Comparison of ENCODE assay signal across 11 mouse cellular contexts in genomic region chr17:23749400-23750191, GRCm38 (mm10). TPM values are rescaled to one million over a fixed set of nuclear protein-coding genes. Genes with fewer than 3 reads are reported as not detected.
DNase-seq lines count a peak whose midpoint lies in the region; ATAC-seq and TF ChIP-seq lines count a peak whose summit lies in the region.
"Had no signal": no experiment of that assay in that cellular context is flagged by ENCODE, and none has a peak within 500 bp of the region (broad histone marks: within the 10 kb centered on the region; RNA-seq: fewer than 3 reads in every experiment).

No protein-coding gene starts in this region.

- ATAC-seq in kidney, embryonic 16.5 days (ENCODE audit: low FRiP score, low TSS enrichment): no peak
- no peak for ATAC-seq in limb, embryonic 14.5 days (ENCODE audit: low FRiP score, low read depth)

- H3K79me2 ChIP-seq in CH12.LX (replicated peaks; ENCODE audit: control insufficient read depth, extremely low read depth, insufficient read depth, poor library complexity, severe bottlenecking): no peaks in the 10 kb centered on the region

- dilution Hi-C loops in CH12.LX (cut with MboI; ENCODE audit: extremely low pct_ligation_motif_present, extremely low pct_unique_long_range_greater_than_20kb, low sequenced_read_pairs): no loop called here

- H3K27ac ChIP-seq in kidney, embryonic 16.5 days (ENCODE audit: low read length): no peak overlapping the region
- H3K27ac ChIP-seq in CH12.LX (ENCODE audit: insufficient read depth, low read depth): no peak overlapping the region
- H3K27ac ChIP-seq in bone marrow, adult 2 months (ENCODE audit: control insufficient read depth, insufficient read depth, low read depth, low read length, poor library complexity): no peak overlapping the region
- no peak overlapping the region for H3K27ac ChIP-seq in limb, embryonic 14.5 days (replicated peaks; ENCODE audit: low read depth, low read length)
- H3K27ac ChIP-seq: midbrain, embryonic 12.5 days had no signal

- no peak for TF ChIP-seq EP300 in CH12.LX (IDR thresholded peaks at IDR 0.05; ENCODE audit: low read length)

- H3K4me1 ChIP-seq in kidney, embryonic 16.5 days (ENCODE audit: insufficient read depth, low read length): peaks cover 20% of the 10 kb centered on the region
- H3K4me1 ChIP-seq in CH12.LX (ENCODE audit: control insufficient read depth in 1 of 2, insufficient read depth in 2 of 2): peaks cover 31 to 54% of the 10 kb centered on the region in 2 experiments
- peaks cover 8% of the 10 kb centered on the region; the same call in 1 of the 2 replicates for H3K4me1 ChIP-seq in bone marrow, adult 2 months (ENCODE audit: control insufficient read depth, insufficient read depth, low read length)
- H3K4me1 ChIP-seq in limb, embryonic 14.5 days (ENCODE audit: control insufficient read depth, insufficient read depth, low read length): peaks cover 10% of the 10 kb centered on the region

- in situ Hi-C loops in CH12.LX (cut with MboI; ENCODE audit: low pct_ligation_motif_present, low pct_unique_long_range_greater_than_20kb, low sequenced_read_pairs): no loop called here

- TF ChIP-seq CTCF in CH12.LX (conservative IDR thresholded peaks at IDR 0.05 in 1 of 2, IDR thresholded peaks at IDR 0.05 in 1 of 2; ENCODE audit: low read depth in 2 of 2, low read length in 2 of 2): no peak
- TF ChIP-seq CTCF in bone marrow, adult 2 months (IDR thresholded peaks at IDR 0.05; ENCODE audit: control insufficient read depth, insufficient read depth, low read length): no peak

- DNase-seq in kidney, adult 18-20 months: no peak
- DNase-seq in CH12.LX (ENCODE audit: extremely low read depth): no peak
- DNase-seq in limb, embryonic 14.5 days (ENCODE audit: low spot score): no peak
- DNase-seq in ovary, postnatal 10 days (ENCODE audit: low spot score): no peak
- DNase-seq in cerebellum, postnatal 10 days: no peak
- no peak for DNase-seq in urinary bladder, postnatal 14 days (ENCODE audit: low spot score)

- H3K4me2 ChIP-seq in kidney, embryonic 16.5 days (replicated peaks; ENCODE audit: low read depth, low read length): peak overlapping the region; percentile 42
- peak overlapping the region; percentile 72 for H3K4me2 ChIP-seq in CH12.LX (ENCODE audit: insufficient read depth, low read depth, poor library complexity, severe bottlenecking)
- peak overlapping the region; percentile 28; the same call in 1 of the 2 replicates for H3K4me2 ChIP-seq in limb, embryonic 14.5 days (replicated peaks; ENCODE audit: low read depth, low read length, severe bottlenecking)
- H3K4me2 ChIP-seq: midbrain, embryonic 12.5 days had no signal

- H3K27me3 ChIP-seq in kidney, embryonic 16.5 days (ENCODE audit: insufficient read depth, low read length): peaks cover 23% of the 10 kb centered on the region
- H3K27me3 ChIP-seq in CH12.LX (replicated peaks): peaks cover 17% of the 10 kb centered on the region
- H3K27me3 ChIP-seq in limb, embryonic 14.5 days (ENCODE audit: control insufficient read depth, insufficient read depth, low read length): peaks cover 24% of the 10 kb centered on the region

- TF ChIP-seq RAD21 in CH12.LX (IDR thresholded peaks at IDR 0.05; ENCODE audit: low read depth, low read length): no peak

- TF ChIP-seq POLR2A in CH12.LX (IDR thresholded peaks at IDR 0.05; ENCODE audit: low read depth, low read length): no peak
- no peak for TF ChIP-seq POLR2A in bone marrow, adult 2 months (IDR thresholded peaks at IDR 0.05; ENCODE audit: borderline replicate concordance, control insufficient read depth, low read depth, low read length)
- no peak for TF ChIP-seq POLR2A in limb, embryonic 14.5 days (IDR thresholded peaks at IDR 0.05; ENCODE audit: borderline replicate concordance, extremely low read depth, insufficient read depth, insufficient read length)

- H3K36me3 ChIP-seq in kidney, embryonic 16.5 days (ENCODE audit: insufficient read depth, low read length): peaks cover 28% of the 10 kb centered on the region
- H3K36me3 ChIP-seq in CH12.LX (replicated peaks in 1 of 2; ENCODE audit: control insufficient read depth in 1 of 2, insufficient read depth in 1 of 2, low read length in 1 of 2): peaks cover 21 to 35% of the 10 kb centered on the region in 2 experiments
- H3K36me3 ChIP-seq in limb, embryonic 14.5 days (ENCODE audit: control insufficient read depth, insufficient read depth, low read length): peaks cover 36% of the 10 kb centered on the region

- 78% methylated on average over 11 of the region's 11 CpGs for WGBS in kidney, embryonic 16.5 days
- WGBS in bone marrow, adult 2 months: 75% methylated on average over 11 of the region's 11 CpGs
- WGBS in limb, embryonic 14.5 days: 76% methylated on average over 11 of the region's 11 CpGs

- peak overlapping the region; percentile 30 for H3K4me3 ChIP-seq in kidney, embryonic 16.5 days (ENCODE audit: low read length)
- H3K4me3 ChIP-seq in CH12.LX (replicated peaks in 1 of 3; ENCODE audit: low read depth in 2 of 3, low read length in 2 of 3, poor library complexity in 1 of 3): peak overlapping the region; percentile 34 to 48 (median 43)
- peak overlapping the region; percentile 64 for H3K4me3 ChIP-seq in bone marrow, adult 2 months (replicated peaks; ENCODE audit: control insufficient read depth, low read depth, low read length)
- H3K4me3 ChIP-seq in limb, embryonic 14.5 days (replicated peaks; ENCODE audit: low read length): 0 out of 2 replicates have a peak overlapping the region, but pooled peaks have one; percentile 5
- H3K4me3 ChIP-seq: midbrain, embryonic 12.5 days had no signal

- H3K9me3 ChIP-seq in kidney, embryonic 16.5 days (ENCODE audit: low read length): no peaks in the 10 kb centered on the region
- no peaks in the 10 kb centered on the region for H3K9me3 ChIP-seq in CH12.LX (replicated peaks; ENCODE audit: low read length)
- no peaks in the 10 kb centered on the region for H3K9me3 ChIP-seq in limb, embryonic 14.5 days (ENCODE audit: control insufficient read depth, low read length)
- H3K9me3 ChIP-seq: midbrain, embryonic 12.5 days had no signal

- 0 out of 2 replicates have a peak overlapping the region, but pooled peaks have one; percentile 15 for H3K9ac ChIP-seq in kidney, embryonic 16.5 days (replicated peaks; ENCODE audit: low read length)
- peak overlapping the region; percentile 55; the same call in 1 of the 2 replicates for H3K9ac ChIP-seq in CH12.LX (ENCODE audit: insufficient read depth, low read depth)
- H3K9ac ChIP-seq in limb, embryonic 14.5 days (ENCODE audit: low read depth, low read length, severe bottlenecking): no peak overlapping the region
- H3K9ac ChIP-seq: midbrain, embryonic 12.5 days had no signal

TF ChIP-seq in CH12.LX, 34 proteins besides CTCF, POLR2A, EP300 and RAD21 (continues in another document):
- TF ChIP-seq MAX (IDR thresholded peaks at IDR 0.05; ENCODE audit: low read length) (0 out of 2 replicates have a peak, but pooled peaks have one; percentile 37), ELF1 (IDR thresholded peaks at IDR 0.05; ENCODE audit: low read depth, low read length) (no peak)

RNA-seq across cellular contexts. Expression of gene Kremen2, which starts 4.0 kb away (rescaled TPM):
- polyA plus RNA-seq in kidney, embryonic 16.5 days (2015; fragmentation: Nextera tagmentation; extraction: Ambion mirVana): 0.81 and 1.3 TPM in 2 replicates
- total RNA-seq in CH12.LX (2012; rRNA removed) (0.34 and 0.55 TPM in 2 replicates), CH12.LX (2014; rRNA removed) (0.14 and 0.23 TPM in 2 replicates)
- polyA plus RNA-seq in CH12.LX (2012; ENCODE audit: insufficient read length, low read depth): 0.21 and 0.23 TPM in 2 replicates
- not detected in 2 replicates for polyA plus RNA-seq in bone marrow, adult 2 months (2011; ENCODE audit: insufficient read depth, insufficient read length, low replicate concordance, missing spikeins)
- 40.1 and 50.6 TPM in 2 replicates for polyA plus RNA-seq in limb, embryonic 14.5 days (2012; rRNA removed)
- 42.4 and 42.6 TPM in 2 replicates for polyA plus RNA-seq in limb, embryonic 14.5 days (2014; fragmentation: Nextera tagmentation; extraction: Ambion mirVana)
- total RNA-seq: gastrocnemius, adult 18-20 months had no signal
- polyA plus RNA-seq: Patski had no signal

RNA-seq across cellular contexts. Expression of gene Paqr4, which starts 8.9 kb away (rescaled TPM):
- 22.9 and 25.4 TPM in 2 replicates for polyA plus RNA-seq in kidney, embryonic 16.5 days (2015; fragmentation: Nextera tagmentation; extraction: Ambion mirVana)
- total RNA-seq in CH12.LX (2012; rRNA removed): 2.0 and 2.8 TPM in 2 replicates
- 0.47 and 1.0 TPM in 2 replicates for total RNA-seq in CH12.LX (2014; rRNA removed)
- 0.80 and 1.1 TPM in 2 replicates for polyA plus RNA-seq in CH12.LX (2012; ENCODE audit: insufficient read length, low read depth)
- polyA plus RNA-seq in bone marrow, adult 2 months (2011; ENCODE audit: insufficient read depth, insufficient read length, low replicate concordance, missing spikeins): 6.4 and 8.1 TPM in 2 replicates
- polyA plus RNA-seq in limb, embryonic 14.5 days (2012; rRNA removed): 9.7 and 13.4 TPM in 2 replicates
- polyA plus RNA-seq in limb, embryonic 14.5 days (2014; fragmentation: Nextera tagmentation; extraction: Ambion mirVana): 15.7 and 17.3 TPM in 2 replicates

RNA-seq across cellular contexts. Expression of gene Flywch1, which starts 21.8 kb away (rescaled TPM):
- polyA plus RNA-seq in kidney, embryonic 16.5 days (2015; fragmentation: Nextera tagmentation; extraction: Ambion mirVana): 101 and 104 TPM in 2 replicates
- 26.9 and 28.3 TPM in 2 replicates for total RNA-seq in CH12.LX (2012; rRNA removed)
- 18.8 and 22.2 TPM in 2 replicates for total RNA-seq in CH12.LX (2014; rRNA removed)
- 22.0 and 23.4 TPM in 2 replicates for polyA plus RNA-seq in CH12.LX (2012; ENCODE audit: insufficient read length, low read depth)
- 5.5 and 11.2 TPM in 2 replicates for polyA plus RNA-seq in bone marrow, adult 2 months (2011; ENCODE audit: insufficient read depth, insufficient read length, low replicate concordance, missing spikeins)
- 47.1 and 58.5 TPM in 2 replicates for polyA plus RNA-seq in limb, embryonic 14.5 days (2012; rRNA removed)
- 66.2 and 74.8 TPM in 2 replicates for polyA plus RNA-seq in limb, embryonic 14.5 days (2014; fragmentation: Nextera tagmentation; extraction: Ambion mirVana)

RNA-seq across cellular contexts. Expression of gene Pkmyt1, which starts 23.5 kb away (rescaled TPM):
- polyA plus RNA-seq in kidney, embryonic 16.5 days (2015; fragmentation: Nextera tagmentation; extraction: Ambion mirVana): 53.0 and 56.2 TPM in 2 replicates
- 21.4 and 25.4 TPM in 2 replicates for total RNA-seq in CH12.LX (2012; rRNA removed)
- 11.4 and 12.6 TPM in 2 replicates for total RNA-seq in CH12.LX (2014; rRNA removed)
- 30.7 and 37.0 TPM in 2 replicates for polyA plus RNA-seq in CH12.LX (2012; ENCODE audit: insufficient read length, low read depth)
- polyA plus RNA-seq in bone marrow, adult 2 months (2011; ENCODE audit: insufficient read depth, insufficient read length, low replicate concordance, missing spikeins): 48.5 and 85.5 TPM in 2 replicates
- polyA plus RNA-seq in limb, embryonic 14.5 days (2012; rRNA removed): 81.7 and 105 TPM in 2 replicates
- 46.4 and 47.5 TPM in 2 replicates for polyA plus RNA-seq in limb, embryonic 14.5 days (2014; fragmentation: Nextera tagmentation; extraction: Ambion mirVana)

RNA-seq across cellular contexts. Expression of gene 1520401A03Rik, which starts 27.0 kb away (rescaled TPM):
- polyA plus RNA-seq in kidney, embryonic 16.5 days (2015; fragmentation: Nextera tagmentation; extraction: Ambion mirVana): 0.15 and 0.61 TPM in 2 replicates
- total RNA-seq in CH12.LX (2012; rRNA removed) (0.08 TPM in 1 of 2 replicates, not detected in the other), CH12.LX (2014; rRNA removed) (not detected in 2 replicates)
- not detected in 2 replicates for polyA plus RNA-seq in CH12.LX (2012; ENCODE audit: insufficient read length, low read depth)
- polyA plus RNA-seq in bone marrow, adult 2 months (2011; ENCODE audit: insufficient read depth, insufficient read length, low replicate concordance, missing spikeins): 0.90 and 3.5 TPM in 2 replicates
- polyA plus RNA-seq in limb, embryonic 14.5 days (2012; rRNA removed): 4.4 and 4.6 TPM in 2 replicates
- polyA plus RNA-seq in limb, embryonic 14.5 days (2014; fragmentation: Nextera tagmentation; extraction: Ambion mirVana): 1.6 and 2.1 TPM in 2 replicates
- total RNA-seq: gastrocnemius, adult 18-20 months had no signal
- polyA plus RNA-seq: Patski had no signal

Comparison
In these comparisons a context has a peak if more than half of its experiments do, and no peak if none do; other contexts are left out.
1. H3K4me3 ChIP-seq: peak in every context shown above with its lines; median percentile 64 in bone marrow, adult 2 months; 43 in CH12.LX; 30 in kidney, embryonic 16.5 days; 5 in limb, embryonic 14.5 days.
2. RNA of gene Kremen2, which starts 4.0 kb away (polyA plus RNA-seq): 40.1 to 50.6 TPM in limb, embryonic 14.5 days; 0.81 to 1.3 TPM in kidney, embryonic 16.5 days, 0.21 to 0.23 TPM in CH12.LX and not detected in bone marrow, adult 2 months; every median in the first group is over 10 times any median in the second.
3. Peak in every context shown above with its lines, with median percentiles within 50 percentile points of each other: H3K4me2 ChIP-seq.